Mouse (Mus musculus) kidney, adult 2 months (tissue): ENCODE measurements around the gene Bmpr1b.

ENCODE experiments used
- CTCF ChIP-seq: fragments of 200-500 bp; conservative IDR thresholded peaks from 2 replicates; pipeline ENCODE4 v1.5.1; 2011; ENCODE audit warnings: low read depth, mild to moderate bottlenecking, control low read depth, low read length, moderate library complexity, mixed read lengths; ENCODE audit not compliant: insufficient read depth, insufficient read length
- POLR2A ChIP-seq: fragments of 200-500 bp; IDR thresholded peaks from one replicate; pipeline ENCODE4 v1.6.1; 2011; ENCODE audit warnings: low read depth, low read length, control low read depth

GRCm38 (mm10) chr3:142077723-142078302 lies 91.4 kb downstream of the Bmpr1b start:
- TF ChIP-seq CTCF = no peak
- no peak for TF ChIP-seq POLR2A
